Mouse (Mus musculus): ENCODE results near the gene Mmp14.
A peak's percentile ranks its signal among the peaks of the same experiment; 100 is the strongest.

Gene Mmp14

DNA sequence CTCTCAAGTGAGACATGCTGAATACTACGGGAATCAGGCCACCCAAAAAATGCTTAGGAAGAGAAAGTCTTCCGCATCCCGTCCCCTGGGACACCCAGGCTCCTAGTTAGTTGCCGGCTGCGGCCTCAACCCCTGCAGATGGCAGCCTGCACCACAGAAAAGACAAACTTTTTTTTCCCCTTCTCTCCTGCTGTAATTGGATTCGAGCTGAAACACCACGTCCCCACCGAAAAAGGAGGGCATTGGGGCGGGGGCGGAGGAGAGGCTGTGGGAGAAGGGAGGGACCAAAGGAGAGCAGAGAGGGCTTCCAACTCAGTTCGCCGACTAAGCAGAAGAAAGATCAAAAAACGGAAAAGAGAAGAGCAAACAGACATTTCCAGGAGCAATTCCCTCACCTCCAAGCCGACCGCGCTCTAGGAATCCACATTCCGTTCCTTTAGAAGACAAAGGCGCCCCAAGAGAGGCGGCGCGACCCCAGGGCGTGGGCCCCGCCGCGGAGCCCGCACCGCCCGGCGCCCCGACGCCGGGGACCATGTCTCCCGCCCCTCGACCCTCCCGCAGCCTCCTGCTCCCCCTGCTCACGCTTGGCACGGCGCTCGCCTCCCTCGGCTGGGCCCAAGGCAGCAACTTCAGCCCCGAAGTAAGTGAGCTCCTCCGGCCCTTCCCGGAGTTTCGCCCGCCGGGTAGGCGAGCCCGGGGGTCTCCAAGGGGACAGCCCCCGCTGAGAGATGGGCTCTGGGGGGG lies at the start of gene Mmp14:
Gene Mmp14, plus strand, starts transcription at position 279 of the 744 bp plus-strand sequence.
- no peak for DNase-seq (ENCODE audit: low spot score in 2 of 2)

DNA sequence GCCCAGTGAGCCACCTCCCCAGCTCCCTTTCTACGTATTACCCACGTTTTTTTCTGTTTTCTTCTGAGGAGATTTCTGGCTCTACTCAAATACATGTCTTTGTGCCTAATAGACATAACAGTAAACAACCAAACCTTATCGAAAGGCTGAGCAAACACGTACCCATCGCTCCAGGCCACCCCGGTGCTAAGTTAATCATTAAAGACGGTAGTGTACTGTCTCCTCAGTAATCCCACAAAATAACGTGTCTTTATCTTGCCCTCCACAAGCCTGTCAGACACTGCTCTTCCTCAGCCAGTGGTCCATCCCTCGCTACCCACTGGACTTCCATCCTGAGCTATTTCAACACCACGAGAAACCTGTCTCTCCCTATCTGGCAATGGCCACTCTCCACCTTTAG lies 49.6 kb upstream of the Mmp14 start:
- no peak for DNase-seq (ENCODE audit: low spot score in 2 of 2)

DNA sequence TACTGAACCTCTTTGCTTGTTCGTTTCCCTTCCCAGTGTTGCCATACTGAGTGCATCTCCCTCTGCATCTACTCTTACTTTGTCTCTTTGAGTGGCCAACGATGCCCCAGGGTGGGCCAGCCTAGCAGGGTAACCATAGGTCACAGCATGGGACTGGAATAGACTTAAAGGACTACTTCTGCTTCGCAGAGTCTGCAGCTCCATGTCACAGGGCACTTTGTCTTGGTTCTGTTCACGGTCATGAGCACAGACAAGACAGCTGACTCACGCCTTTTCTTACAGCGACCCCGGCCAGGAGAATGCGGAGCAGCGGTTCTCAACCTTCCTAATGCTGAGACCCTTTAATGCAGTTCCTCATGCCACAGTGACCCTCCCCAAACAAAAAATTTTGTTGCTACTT lies 48.8 kb upstream of the Mmp14 start:
- DNase-seq (ENCODE audit: low spot score in 2 of 2), result no peak

DNA sequence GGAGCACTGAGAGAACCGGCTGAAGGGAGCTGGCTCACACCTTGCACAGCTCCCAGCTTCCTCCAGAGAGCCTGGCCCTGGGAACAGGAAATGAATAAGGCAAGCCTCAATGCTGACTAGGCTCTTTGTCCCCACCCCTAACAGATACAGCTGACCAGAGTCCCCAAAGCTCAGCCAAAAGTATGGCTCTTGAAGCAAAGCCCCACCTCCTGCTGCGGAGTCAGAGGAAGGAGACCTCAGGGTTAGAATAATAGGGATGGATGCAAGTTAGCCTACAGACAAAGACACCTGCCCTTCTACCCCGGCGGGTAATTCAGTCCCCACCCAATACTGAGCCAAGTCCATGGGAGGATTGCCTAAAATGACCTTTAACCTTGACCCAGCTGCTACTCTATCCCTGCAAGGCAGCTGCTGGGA lies 48.0 kb upstream of the Mmp14 start:
- DNase-seq (ENCODE audit: low spot score in 2 of 2), result no peak

DNA sequence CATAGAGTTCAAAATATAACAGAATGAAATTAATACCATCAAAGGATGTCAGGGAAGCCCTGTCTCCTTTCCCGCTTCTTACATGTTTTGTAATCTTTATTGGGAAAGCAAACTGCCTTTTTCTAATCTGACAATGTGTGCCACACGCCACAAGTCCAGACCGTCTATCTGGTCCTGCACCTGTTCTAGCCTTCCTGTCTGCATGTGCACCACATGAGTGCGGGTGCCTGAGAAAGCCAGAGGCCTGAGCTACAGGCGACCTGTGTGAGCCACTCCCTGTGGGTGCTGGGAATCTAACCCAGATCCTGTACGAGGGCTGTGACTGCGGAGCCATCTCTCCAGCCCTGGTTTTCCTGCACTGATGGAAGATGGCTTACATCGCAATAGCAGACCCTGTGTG lies 47.0 kb upstream of the Mmp14 start:
- no peak for DNase-seq (ENCODE audit: low spot score in 2 of 2)

DNA sequence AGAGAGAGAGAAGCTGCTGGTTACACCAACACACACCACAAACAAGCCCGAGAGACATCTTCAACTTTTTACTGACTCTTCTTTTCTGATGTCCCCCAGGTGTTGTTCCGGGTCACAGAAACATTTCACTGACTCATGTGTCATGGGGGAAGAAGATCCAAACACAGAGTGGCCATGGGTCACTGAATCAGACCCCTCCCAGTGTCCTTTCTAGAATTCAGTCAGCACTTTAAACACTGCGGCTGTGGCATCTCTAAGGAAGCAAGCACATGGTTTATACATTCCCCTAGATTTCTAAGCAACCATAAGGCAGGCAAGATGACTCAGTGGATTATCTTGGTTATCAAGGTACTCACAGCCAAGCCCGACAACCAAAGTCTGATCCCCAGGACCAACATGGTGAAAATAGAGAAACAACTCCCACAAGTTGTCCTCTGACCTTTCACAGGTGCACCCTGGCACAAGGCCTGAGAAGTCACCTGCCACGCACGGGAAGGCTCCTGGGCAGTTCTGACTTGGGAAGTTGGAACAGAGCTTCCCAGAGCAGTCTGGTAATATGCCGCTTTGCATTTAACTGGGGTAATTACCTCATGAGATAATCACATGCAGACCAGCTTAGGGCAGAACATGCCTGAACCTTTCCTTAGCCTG lies 45.3 kb upstream of the Mmp14 start:
- no peak for DNase-seq (ENCODE audit: low spot score in 2 of 2)

DNA sequence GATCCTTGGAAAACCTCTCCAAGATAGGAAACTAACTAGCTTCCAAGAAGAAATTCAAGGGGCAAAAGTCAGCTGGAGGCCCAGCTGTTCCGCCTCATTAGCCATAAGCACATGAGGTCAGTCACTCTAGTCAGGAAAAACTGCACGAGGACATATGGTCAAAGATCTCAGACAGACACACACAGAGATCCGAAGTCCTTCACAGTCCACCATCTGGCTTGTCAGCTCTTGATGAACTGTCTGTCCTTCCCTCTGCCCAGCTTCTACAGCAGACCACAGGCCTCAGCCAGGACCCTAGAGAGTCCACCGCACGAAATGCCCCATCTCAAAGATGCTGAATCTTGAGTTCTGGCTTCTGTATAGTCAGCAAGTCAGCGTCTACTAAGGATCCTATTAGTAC lies 43.9 kb upstream of the Mmp14 start:
- no peak for DNase-seq (ENCODE audit: low spot score in 2 of 2)

DNA sequence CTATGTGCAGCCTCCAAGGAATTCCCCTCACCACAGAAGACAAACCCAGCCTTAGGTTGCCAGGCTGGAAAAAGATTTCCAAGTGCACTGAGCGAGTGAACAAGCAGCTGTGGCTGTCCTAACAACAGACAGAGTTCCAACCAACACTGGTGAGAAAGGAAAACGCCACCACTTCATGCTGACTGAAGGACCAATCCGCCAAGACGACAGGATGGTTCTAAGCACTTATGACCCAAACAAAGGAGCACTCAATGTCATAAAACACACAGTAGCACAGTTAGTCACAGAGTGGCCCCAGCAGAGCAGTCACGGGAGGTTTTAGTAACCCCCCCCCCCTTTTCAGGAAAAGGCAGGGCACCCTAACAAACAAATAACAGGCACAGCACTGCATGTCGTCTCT lies 40.6 kb upstream of the Mmp14 start:
- DNase-seq (ENCODE audit: low spot score in 2 of 2), result no peak

DNA sequence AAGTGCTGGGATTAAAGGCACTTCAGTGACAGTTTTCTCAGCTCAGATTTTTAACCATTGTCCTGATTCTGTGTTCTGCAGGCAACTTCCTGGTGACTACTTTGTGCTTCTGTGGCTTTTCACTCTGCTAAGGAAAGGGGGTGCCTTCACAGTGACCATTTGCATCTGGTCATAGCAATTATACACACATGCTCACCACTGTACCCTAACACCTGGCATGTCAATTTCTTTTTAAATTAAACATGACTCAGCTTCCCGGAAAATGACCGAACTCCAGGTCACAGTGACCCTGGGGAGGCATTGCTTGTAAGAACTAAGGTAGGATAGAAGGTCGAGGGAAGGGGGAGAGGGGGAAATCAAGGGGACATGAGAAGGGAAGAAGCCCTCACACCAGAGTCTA lies 37.6 kb upstream of the Mmp14 start:
- no peak for DNase-seq (ENCODE audit: low spot score in 2 of 2)

DNA sequence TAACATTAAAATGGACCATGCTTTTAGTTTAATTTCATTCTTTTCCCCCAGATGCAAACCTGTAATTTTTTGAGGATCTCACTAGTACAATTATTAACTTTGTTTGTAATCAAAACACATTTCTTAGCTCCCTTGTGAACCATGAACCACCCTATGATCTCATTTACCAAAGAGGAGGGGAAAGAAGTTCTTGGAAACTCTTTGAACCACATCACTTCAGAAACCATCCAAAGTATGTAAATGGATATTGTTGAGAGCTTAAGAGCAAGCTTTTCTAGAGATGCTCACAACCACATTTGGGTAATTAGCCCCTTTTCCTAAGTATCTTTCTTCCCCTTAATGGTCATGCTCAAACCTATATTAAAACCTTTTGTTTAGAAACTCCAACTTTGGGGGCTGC lies 37.1 kb upstream of the Mmp14 start:
- DNase-seq (ENCODE audit: low spot score in 2 of 2), result no peak

DNA sequence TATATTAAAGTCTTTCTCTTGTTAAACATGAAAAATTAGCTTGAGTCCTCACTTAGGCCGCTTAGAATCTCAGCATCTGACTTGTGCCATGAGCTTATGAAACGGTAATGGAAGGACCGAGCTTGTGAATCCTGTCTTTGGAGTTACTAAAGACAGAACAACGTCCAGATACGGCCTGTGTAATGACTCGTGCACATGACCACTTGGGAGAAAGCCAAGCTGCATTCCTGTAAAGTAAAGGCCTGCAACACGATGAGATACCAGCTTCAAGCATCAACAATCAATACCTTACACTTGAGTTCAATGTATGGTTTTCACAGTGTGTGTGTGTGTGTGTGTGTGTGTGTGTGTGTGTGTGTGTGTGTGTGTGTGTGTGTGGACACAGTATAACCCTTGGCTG lies 34.7 kb upstream of the Mmp14 start:
- no peak for DNase-seq (ENCODE audit: low spot score in 2 of 2)

DNA sequence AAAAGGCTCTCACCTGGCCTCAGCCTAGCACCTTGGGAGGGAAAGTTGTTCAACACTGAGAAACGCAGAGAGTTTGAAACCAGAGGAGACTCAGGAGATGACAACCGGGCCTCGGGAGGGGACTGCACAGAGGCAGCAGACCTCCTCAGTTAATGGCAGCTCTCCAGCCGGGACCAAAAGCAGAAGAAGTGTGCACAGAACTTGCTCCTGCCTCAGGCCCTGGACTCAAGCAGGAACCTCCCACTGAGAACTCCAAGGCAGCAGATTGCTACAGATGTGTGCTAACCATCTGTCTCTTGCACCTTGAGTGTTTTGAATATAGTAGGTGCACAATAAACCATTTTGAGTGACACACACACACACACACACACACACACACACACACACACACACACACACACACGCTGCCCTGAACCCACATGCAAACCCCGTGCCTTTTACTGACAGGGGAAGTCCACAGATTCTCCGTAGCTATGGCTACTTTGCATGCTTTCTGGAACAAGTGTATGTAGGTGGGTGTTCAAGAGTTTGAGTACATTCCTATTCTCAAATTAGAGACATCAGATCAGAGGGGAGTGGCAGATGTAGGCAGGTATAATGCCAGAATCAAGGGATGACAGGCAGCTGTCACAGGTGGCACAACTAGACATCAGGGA lies 33.4 kb upstream of the Mmp14 start:
- DNase-seq (ENCODE audit: low spot score in 2 of 2), result no peak

DNA sequence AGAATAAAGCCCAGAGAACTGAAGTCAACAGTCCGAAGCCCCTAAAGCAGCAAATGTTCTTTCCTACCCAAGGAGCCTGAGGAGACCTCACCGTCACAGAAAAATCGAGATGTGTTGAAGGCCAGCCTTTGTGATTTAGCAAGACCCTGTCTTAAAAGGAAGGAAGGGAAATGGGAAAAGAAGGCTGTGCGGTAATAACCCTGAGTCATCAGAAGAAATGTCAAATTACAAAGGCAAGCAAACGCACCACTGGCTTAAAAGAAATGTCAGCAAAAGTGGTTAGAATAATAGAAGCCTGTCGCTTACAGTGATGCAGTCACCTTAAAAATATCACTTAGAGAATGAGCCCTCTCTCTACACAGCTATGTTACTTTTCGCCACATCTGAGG lies 32.9 kb upstream of the Mmp14 start:
- DNase-seq (ENCODE audit: low spot score in 2 of 2), result no peak

DNA sequence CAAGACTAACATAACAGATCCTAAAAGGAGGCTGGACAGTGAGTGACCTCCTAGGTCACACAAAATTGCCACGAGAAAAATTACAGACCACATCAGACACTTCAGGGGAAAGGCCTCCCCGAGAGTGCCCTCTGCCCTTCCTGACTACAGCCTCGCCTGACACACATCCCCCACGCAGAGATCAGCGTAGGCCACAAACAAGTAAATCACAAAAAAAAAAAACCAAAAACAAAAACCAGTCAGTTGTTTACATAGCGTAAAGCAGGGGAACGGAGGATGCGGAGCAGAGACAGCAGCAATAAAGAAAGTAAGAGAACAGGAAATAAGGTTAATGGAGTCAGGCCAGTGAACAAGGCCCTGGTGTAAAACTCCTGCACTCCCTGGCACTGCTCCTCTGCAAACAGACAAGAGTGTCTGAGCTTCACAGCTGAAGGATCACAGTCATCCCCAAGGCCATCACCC lies 32.5 kb upstream of the Mmp14 start:
- DNase-seq (ENCODE audit: low spot score in 2 of 2), result no peak

DNA sequence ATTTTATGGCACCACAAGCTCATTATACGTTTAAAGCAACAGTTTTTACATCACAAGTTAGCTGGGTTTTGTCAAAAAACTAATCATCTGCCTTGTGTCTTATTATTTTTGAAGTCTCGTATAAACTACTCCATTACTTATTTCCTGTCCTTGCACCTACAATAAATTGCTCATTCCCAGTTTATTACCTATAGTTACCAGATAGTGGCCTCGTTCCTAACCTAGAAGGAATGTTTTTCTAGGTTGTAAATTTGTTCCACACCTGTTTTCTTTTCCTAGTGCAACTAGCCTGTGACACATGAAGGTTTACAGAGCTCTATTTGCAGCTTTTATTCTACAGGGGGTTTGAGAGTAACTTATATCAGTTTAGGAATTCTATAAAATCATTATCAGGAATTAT lies 29.7 kb upstream of the Mmp14 start:
- DNase-seq (ENCODE audit: low spot score in 2 of 2), result no peak

DNA sequence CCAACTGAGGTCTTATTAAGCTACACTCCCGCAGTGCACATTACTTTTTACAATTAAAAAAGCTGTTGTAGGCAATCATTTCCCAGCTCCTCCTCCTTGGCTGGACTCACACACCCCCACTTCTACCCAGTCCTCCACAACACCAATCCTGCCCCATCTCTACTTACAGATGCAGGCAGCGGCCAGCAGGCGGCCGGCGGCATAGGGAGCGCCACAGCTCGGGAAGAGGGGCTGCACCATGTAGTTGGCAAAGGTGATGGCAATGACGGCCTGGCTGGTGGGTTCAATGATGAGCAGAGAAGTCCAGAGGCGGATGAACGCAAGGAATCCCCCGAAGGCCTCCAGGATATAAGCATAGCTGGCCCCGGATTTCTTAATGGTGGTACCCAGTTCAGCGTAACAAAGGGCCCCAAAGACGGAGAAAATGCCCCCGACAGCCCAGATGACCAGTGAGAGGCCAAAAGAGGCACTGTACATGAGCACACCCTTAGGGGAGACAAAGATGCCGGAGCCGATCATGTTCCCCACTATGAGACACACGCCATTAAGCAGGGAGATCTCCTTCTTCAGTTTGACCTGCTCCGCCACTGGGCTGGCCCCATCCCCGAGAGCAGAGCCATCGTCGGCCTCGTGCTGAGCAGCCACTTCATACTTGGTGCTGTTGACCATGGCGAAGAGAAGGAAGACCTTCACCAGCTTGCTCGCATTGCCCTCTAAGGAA lies 22.9 kb upstream of the Mmp14 start:
- DNase-seq (ENCODE audit: low spot score in 2 of 2), result no peak

DNA sequence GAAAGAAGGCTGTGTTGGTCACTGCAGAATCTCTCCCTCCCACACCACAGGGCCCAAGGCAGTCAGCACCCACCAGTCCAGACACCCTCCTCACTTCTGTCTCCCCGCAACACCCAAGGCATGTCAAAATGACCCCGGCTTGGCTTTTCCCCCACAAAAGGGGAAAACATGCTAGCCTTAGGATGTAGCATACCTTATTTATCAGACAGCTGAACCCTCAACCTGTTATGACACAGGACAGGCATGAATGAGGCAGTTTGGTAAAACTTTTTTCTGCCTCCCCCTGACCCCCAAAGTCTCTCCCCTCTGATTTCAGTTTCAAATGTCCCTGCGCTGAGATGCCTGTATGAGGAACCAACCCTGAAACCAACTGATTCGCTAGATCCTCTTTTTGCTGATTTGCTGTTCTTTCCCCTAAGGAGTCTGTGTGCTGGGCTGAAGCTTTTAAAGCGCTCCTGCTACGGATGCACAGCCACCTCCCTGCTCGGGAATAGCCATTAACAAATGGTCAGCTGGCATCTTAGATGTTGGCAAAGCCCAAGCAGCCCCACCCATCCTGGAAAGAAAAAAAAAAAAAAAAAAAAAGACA lies 22.3 kb upstream of the Mmp14 start:
- no peak for DNase-seq (ENCODE audit: low spot score in 2 of 2)

DNA sequence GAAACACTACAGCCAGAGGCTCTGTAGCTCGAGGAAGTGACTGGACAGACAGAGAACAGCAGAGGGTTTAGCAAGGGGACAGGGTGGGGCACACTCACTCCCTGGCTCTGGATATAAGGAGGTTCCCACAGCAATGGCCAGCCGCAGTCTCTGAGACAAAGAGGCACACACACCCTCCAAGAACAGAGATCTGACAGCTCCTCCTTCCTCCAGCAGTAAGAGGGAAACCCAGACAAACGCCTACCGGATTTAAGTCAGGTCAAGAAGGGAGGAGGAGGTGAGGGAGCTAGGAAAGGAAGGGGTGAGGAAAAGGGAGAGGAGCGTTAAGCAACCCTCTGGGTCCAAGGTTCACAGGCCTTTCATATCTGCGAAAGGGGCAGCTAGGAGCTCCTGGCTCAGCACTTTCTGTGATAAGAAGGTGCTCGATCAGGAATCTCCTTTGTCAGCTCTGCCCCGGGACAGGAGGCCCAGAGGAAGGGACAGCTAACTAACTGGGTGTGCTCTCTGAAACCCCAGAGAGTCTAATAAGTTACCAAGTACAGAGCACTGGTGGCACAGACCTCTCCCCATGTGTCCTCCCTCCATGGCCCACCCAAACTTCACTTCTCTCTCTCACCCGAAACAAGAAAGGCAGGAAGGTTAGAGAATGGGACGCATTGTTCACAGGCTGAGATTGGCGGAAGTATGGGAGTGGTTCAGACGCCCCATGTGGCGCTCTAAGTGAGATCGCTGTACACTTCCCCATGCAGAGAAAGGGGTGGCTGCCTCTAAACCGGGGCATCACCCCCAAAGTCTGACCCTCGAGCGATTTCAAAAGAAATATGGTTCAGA lies 21.2 kb upstream of the Mmp14 start:
- DNase-seq (ENCODE audit: low spot score in 2 of 2), result no peak

DNA sequence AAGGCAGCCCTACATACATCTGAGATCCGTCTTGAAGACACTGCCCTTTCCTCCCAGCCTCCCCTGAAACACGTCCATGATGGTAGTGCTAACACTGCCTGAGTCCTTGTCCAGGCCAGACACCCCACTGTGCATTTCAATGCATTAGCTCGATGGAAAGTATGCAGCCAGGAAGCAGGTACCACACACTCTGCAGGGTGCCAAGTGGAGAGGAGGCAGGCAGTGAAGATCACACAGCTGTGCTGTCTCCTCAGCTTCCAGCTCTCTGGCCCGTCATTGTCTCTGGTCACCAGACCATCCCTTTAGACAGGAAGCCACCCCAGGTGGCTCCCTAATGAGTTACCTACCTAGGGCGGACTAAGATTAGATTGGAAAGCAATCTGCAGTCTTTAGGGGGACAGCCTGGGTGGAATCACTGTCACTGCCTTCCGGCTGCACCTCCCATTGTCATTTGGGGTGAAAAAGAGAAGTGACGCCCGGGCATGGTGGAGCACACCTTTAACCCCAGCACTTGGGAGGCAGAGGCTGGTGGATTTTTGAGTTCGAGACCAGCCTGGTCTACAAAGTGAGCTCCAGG lies 19.3 kb upstream of the Mmp14 start:
- no peak for DNase-seq (ENCODE audit: low spot score in 2 of 2)

DNA sequence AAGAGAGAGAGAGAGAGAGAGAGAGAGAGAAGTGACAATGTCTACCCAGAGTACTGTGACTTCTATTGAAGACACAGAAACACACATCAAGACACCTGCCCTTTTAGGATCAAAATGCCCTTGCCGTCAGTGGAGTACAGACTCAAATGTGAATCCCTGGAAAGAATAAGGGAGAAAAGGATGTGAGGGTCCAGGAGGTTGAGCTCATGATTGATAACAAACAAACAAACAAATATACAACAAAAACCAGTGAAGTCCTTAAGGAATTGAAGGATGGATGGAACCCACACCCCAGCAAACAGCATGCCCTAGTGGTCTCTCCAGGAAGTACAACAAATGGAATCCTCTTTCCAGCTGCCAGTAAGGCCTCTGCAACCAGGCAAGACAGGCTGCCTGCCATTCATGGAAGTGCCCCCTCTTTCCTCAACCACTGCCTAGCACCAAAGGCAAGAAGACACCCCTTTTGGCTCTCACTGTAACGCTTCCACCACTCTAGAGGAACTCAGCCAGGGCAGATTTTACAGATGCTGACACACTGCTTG lies 18.7 kb upstream of the Mmp14 start:
- peak in 1 of 2 experiments; percentile 50 for DNase-seq (ENCODE audit: low spot score in 2 of 2)
